Mouse (Mus musculus): ENCODE measurements at regions not wholly inside any gene's neighbourhood (a gene's known extent, or its start where the extent isn't known, plus 50 kb on each side); places are given as distances from the start of the nearest gene placed in this dataset.

GRCm38 (mm10) chr2:133614672-133615071 lies 62.7 kb downstream of the Bmp2 start:
- DNase-seq (ENCODE audit: low spot score in 2 of 2) = peak in 1 of 2 experiments; percentile 18

DNA sequence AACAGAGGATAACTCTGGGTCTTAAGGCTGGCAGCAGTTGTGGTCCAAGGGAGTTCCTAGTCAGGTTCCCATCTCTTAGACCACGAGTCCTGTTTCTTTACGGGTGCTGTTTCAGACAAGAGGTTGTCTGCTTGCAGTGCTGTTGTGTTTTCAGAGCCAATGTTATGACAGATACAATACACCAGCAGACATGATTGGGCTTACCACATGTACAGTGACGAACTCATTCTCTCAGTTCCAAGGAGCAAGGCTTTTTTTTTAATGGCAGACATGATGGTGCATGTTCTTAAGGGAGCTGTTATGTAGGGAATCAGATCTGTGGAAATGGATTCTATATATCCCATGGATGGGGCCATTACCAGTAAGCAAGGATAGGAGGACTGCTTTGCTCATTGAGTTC lies 63.3 kb downstream of the Bmp2 start:
- no peak for DNase-seq (ENCODE audit: low spot score in 2 of 2)

DNA sequence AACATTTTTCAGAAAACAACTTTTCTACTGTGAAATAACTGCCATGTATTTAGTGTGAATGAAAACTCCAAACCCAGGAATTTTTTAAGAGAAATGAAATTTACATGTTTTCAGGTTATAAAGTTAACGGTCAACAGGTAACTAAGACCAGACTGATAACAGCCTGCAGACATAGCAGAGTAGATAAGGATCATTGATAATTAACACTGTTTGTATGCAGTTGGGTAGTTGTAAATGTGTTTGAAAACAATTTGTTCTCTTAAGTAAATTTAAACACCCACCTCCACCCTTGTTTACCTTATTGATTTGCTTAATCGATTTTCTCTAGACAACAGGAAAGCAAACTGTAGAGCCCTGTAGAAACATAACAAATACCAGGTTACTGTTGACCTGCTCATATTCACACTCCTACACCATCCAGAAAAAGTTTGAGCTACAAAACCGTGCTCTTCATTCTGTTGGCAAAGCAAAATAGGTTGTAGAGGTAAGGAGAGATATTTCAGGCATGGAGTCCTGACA lies 65.4 kb downstream of the Bmp2 start:
- DNase-seq (ENCODE audit: low spot score in 2 of 2) = no peak

GRCm38 (mm10) chr2:133622523-133622922 lies 70.6 kb downstream of the Bmp2 start:
- DNase-seq (ENCODE audit: low spot score in 2 of 2) = no peak

GRCm38 (mm10) chr2:133625542-133625941 lies 73.6 kb downstream of the Bmp2 start:
- DNase-seq (ENCODE audit: low spot score in 2 of 2) = no peak

- DNase-seq (ENCODE audit: low spot score in 2 of 2) = no peak
Observed at GRCm38 (mm10) chr2:133628874-133629273, 76.9 kb downstream of the Bmp2 start.

DNA sequence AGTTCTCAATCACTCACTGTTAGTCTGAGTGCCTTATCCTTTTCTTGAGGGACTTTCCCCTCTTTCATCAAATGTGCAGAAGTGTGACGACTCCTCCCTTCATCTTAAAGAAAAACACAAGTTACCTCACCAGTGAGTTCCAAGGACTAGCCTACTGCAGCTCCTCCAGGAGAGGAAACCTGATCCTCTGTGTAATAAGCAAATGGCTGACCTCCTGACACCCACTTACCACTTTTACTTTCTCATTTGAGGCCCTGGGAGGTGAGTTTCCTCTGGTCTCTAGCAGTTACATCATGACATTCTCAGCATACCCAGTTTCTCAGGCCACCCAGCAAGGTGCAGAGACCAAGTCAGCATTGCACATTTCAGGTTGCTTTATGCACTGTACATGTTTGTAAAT lies 83.5 kb downstream of the Bmp2 start:
- DNase-seq (ENCODE audit: low spot score in 2 of 2) = no peak

GRCm38 (mm10) chr2:133649874-133650481 lies 98.0 kb downstream of the Bmp2 start:
- DNase-seq (ENCODE audit: low spot score in 2 of 2) = no peak

GRCm38 (mm10) chr2:133666331-133667054 lies 114.5 kb downstream of the Bmp2 start:
- DNase-seq (ENCODE audit: low spot score in 2 of 2) = no peak

GRCm38 (mm10) chr2:133667055-133667395 lies 115.1 kb downstream of the Bmp2 start:
- DNase-seq (ENCODE audit: low spot score in 2 of 2) = no peak

DNA sequence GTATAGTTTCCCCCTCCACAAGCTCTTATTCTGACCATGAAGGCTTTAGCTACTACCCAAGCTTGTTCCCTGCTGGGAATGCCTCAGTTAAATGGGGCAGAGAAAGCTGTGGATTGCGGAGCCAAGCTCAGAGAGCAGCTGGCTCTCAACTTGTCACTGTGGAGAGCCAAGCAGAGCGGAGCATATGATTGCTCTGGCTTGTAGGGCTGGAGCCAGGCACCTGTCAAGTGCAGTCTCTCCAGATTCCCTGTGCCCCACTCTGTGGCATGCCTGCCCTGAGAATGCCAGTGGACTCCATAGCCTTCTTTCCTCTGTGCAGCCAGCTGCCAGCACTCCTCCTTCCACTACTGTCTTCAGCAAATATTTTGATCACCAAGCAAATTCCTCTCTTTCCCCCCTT lies 117.9 kb downstream of the Bmp2 start:
- DNase-seq (ENCODE audit: low spot score in 2 of 2) = no peak

GRCm38 (mm10) chr2:133671528-133671927 lies 119.6 kb downstream of the Bmp2 start:
- DNase-seq (ENCODE audit: low spot score in 2 of 2) = no peak

DNA sequence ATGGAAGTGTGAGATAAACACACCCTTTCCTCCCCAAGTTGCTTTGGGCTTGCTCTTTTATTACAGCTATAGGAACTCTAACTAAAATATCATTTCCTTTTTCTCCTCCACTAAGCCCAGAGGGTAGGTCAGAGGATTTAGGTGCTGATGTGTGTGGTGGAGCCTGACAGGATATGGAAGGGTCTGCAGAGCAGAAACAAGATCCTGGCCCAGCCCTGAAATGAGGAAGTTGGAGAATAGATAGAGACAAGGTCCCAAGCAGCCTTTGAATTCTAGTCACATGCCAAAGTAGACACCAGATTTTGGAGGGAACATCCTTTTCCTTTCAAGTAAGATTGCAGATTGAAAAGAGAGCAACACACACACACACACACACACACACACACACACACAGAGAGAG lies 132.4 kb downstream of the Bmp2 start:
- DNase-seq (ENCODE audit: low spot score in 2 of 2) = no peak

DNA sequence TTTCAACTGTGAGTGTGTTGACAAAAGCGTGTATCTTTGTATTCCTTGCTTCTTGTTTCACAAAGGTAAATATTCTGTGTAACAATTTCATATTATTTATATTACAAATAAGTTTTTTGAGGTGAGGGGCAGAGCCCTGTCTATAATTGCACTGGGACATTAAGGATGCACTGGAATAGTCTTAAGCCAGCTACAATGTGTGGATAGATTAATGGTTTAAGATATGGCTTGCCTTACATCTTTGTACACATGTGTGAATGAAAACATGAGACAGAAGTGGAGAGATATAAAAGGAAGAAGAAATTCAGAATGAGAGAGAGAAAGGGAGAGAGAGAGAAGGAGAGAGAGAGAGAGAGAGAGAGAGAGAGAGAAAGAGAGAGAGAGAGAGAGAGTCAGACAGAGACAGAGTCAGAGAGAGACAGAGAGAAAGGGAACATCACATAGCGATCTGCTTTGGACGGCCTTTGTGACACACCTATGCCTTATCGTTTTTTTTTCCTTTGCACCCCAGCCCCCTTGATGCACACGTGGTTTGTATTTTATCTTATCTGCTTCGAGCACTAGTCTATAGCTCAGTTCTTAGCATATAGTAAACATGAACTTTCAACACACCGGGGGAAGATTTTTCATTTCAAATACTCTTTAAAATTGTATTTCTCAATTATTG lies 136.3 kb downstream of the Bmp2 start:
- no peak for DNase-seq (ENCODE audit: low spot score in 2 of 2)

GRCm38 (mm10) chr2:133688788-133689155 lies 136.8 kb downstream of the Bmp2 start:
- no peak for DNase-seq (ENCODE audit: low spot score in 2 of 2)

DNA sequence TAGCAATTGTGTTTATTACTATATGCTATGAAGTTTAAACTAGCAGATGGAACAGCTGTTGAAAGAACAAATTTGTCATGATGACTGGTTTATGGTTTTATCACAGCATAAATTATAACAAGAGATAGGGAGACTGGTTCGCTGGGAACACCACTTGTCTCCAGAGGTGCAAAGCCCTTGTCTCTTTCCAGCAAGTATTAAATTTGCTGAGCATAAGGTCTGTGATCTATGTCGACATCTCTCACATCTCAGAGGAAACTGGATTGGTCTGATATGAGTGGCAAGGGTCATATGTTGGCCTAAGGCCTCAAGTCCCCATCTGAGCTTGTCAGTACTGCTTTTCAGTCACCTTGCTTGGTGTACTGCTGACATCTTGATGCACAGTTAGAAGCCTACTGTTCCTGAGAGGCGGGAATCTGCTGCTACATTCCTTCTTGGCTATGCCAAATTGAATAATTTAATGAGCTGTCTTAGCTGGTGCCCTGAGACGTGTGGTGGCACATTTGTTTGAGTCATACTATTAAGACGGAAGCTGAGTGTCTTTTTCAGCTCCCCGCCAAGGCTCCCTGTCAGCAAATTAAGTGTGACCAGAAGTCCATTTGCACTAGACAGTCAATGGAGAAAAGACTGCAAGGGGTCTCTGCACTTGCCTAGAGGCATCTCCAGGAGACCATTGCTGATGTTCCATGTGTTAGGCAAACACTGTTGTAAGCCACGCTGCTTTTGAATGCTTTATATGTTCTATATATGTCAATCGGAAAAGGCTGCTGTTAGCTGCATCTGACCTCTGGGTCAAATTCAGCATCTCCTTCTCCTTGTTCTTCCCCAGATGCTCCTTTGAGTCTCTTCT lies 157.0 kb downstream of the Bmp2 start:
- no peak for DNase-seq (ENCODE audit: low spot score in 2 of 2)

- DNase-seq (ENCODE audit: low spot score in 2 of 2) = no peak
Observed at GRCm38 (mm10) chr2:133716243-133716642, 164.3 kb downstream of the Bmp2 start.

- no peak for DNase-seq (ENCODE audit: low spot score in 2 of 2)
Observed at GRCm38 (mm10) chr2:133717076-133717475, 165.1 kb downstream of the Bmp2 start.

DNA sequence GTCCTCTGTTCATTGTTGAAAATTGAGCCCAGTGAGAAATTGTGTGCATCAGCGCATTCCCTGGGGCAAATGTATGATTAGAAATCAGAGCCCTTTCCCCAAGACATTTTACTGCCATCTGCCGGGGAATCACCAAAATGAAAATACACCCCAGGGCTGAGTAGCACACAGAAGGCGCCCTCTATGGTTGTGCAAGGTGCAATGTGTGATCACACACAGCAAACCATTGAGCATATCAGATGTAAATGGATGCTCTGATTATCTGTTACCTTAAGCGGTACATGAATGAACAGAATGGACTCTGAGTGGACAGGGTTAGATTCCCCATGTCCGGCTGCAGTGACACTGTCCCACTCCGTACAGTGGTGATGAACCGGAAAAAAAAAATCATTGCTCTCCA lies 172.4 kb downstream of the Bmp2 start:
- peak; percentile 21 to 34 for DNase-seq (ENCODE audit: low spot score in 2 of 2)

GRCm38 (mm10) chr2:133724757-133725156 lies 172.8 kb downstream of the Bmp2 start:
- no peak for DNase-seq (ENCODE audit: low spot score in 2 of 2)

DNA sequence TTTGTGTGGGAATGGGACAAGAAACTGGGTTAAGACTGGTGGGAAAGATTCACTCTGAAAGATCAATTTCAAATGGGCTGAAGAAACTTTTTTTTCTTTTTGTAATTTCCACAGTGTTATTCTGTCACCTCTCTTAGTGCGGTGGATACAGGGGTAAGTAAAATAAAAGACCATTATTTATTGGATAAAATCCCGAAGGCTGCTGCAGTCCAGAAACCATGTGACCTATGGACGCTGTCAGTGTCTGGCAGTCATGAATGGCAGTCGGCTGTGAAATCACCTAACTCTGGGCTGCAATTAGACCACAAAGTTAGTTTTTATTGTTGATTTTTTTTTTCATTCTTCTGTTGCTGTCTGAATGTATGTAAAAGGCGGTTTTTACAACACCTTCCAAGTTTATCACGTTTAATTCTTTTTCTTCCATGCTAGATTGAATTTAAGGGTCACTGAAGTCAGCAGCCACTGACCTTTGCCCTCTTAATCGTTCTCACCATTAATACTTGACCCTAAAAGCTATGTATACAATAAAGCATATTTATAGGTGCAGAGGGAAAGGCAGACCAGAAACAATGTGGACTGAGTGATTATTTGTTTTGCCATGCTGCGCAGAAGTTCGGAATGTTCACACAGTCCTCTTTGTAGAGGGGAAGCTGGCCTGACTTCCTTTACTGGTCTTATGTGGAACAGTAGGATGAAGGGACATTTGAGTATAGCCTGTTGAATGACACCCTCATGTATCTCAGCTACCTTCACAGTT lies 182.7 kb downstream of the Bmp2 start:
- DNase-seq (ENCODE audit: low spot score in 2 of 2) = no peak

Measured in left cerebral cortex, adult 18-20 months (tissue).